Mouse (Mus musculus) hindbrain, embryonic 12.5 days (tissue): ENCODE data around the gene 4933430I17Rik. TPM values are rescaled to one million over a fixed set of nuclear protein-coding genes. Genes with fewer than 3 reads are reported as not detected.

Source experiments
- ATAC-seq: fragments of 200-750 bp; cut with Nextera tagmentation; 2 replicates; pipeline ENCODE4 v1.8.0; 2017; ENCODE audit warnings: moderate TSS enrichment; ENCODE audit not compliant: low FRiP score
- H3K27ac ChIP-seq: fragments of 300-500 bp; sonication (generic); 2 replicates; pipeline ENCODE4 v1.5.1; 2016; ENCODE audit warnings: mild to moderate bottlenecking
- H3K27me3 ChIP-seq: fragments of 300-500 bp; sonication (generic); 2 replicates; pipeline ENCODE4 v1.6.1; 2016; ENCODE audit warnings: mild to moderate bottlenecking
- H3K36me3 ChIP-seq: fragments of 300-500 bp; sonication (generic); 2 replicates; pipeline ENCODE4 v1.6.1; 2016; ENCODE audit warnings: mild to moderate bottlenecking
- H3K4me1 ChIP-seq: fragments of 300-500 bp; sonication (generic); 2 replicates; pipeline ENCODE4 v1.6.1; 2016
- H3K4me2 ChIP-seq: fragments of 300-500 bp; sonication (generic); replicated peaks from 2 replicates; pipeline ENCODE4 v1.6.1; 2016; ENCODE audit warnings: mild to moderate bottlenecking
- H3K4me3 ChIP-seq: fragments of 300-500 bp; sonication (generic); 2 replicates; pipeline ENCODE4 v1.5.1; 2016; ENCODE audit warnings: mild to moderate bottlenecking
- H3K9ac ChIP-seq: fragments of 300-500 bp; sonication (generic); 2 replicates; pipeline ENCODE4 v1.6.1; 2016; ENCODE audit warnings: mild to moderate bottlenecking, moderate library complexity
- H3K9me3 ChIP-seq: fragments of 300-500 bp; sonication (generic); replicated peaks from 2 replicates; pipeline ENCODE4 v1.6.1; 2016; ENCODE audit warnings: mild to moderate bottlenecking
- WGBS: fragments of 180-500 bp; shearing (Covaris S2); methylation state at CpG from one replicate; pipeline ENCODE4 v1.1.7; 2016; 5-methylcytosine and 5-hydroxymethylcytosine counted together
- polyA plus RNA-seq: library from polyadenylated mRNA; unstranded; fragments of >200 nt; fragmentation: Nextera tagmentation; extraction: Ambion mirVana; gene quantifications from 2 replicates; pipeline ENCODE4 v1.2.1, GENCODE M21; 2016

4933430I17Rik gene
- polyA plus RNA-seq, 1 experiment from 2014 or later = 0.84 TPM

DNA sequence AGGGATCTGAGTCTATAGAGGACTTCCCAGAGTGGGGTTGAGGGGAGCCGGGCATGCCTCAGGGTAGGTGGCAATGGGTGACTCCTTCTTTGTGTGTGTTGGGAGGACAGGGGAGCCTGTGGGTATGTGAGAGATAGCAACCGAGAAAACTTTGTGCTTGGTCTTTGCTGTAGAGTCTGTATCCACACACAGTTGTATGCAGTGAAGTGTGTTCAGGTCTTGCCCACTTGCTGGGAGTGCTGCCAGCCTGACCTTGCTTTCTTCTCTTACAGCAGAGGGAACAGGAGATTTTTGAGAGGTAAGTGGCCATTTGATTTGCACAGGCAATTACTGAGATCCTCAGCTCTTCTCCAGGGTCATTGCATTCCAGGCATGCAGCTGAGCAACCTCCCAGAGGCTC is 37.3 kb upstream of the 4933430I17Rik start:
- no peaks in the 10 kb centered on the region for H3K36me3 ChIP-seq
- H3K9ac ChIP-seq = no peak overlapping the region
- no peaks in the 10 kb centered on the region for H3K4me1 ChIP-seq
- no peak for ATAC-seq
- H3K4me3 ChIP-seq = no peak overlapping the region
- no peaks in the 10 kb centered on the region for H3K9me3 ChIP-seq
- no peak overlapping the region for H3K4me2 ChIP-seq
- no peaks in the 10 kb centered on the region; the same call in 1 of the 2 replicates for H3K27me3 ChIP-seq
- H3K27ac ChIP-seq = no peak overlapping the region
- 78% methylated on average over 2 of the region's 2 CpGs for WGBS

GRCm38 (mm10) chr4:62492682-62493081 is 32.5 kb upstream of the 4933430I17Rik start:
- ATAC-seq = no peak
- H3K4me2 ChIP-seq = no peak overlapping the region
- H3K9ac ChIP-seq = no peak overlapping the region
- no peaks in the 10 kb centered on the region for H3K9me3 ChIP-seq
- 0 out of 2 replicates have a peak, but pooled peaks cover 4% of the 10 kb centered on the region for H3K36me3 ChIP-seq
- no peak overlapping the region for H3K4me3 ChIP-seq
- H3K27ac ChIP-seq = no peak overlapping the region
- H3K4me1 ChIP-seq = no peaks in the 10 kb centered on the region
- H3K27me3 ChIP-seq = no peaks in the 10 kb centered on the region
- WGBS = 93% methylated on average over 2 of the region's 2 CpGs

DNA sequence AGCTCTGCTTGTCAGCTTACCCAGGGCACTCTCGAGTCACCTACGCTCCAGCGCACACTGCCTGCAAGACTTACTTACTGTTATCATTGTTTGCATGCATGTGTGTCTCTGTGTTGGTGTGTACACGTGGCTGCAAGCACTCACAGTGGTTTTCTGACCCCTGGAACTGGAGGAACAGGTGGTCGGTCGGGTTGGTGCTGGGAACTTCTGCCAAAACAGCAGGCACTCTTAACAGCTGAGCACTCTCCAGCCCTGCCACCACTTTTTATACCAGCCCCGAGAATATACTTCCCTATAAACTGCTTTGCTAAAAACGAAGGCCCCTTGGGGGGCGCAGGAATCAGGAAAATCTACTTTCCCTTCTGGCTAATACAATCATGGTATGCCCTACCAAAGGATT is 30.9 kb upstream of the 4933430I17Rik start:
- Histone ChIP-seq H3K27ac (no peak overlapping the region), H3K36me3 (peaks cover 18% of the 10 kb centered on the region), H3K4me1 (no peaks in the 10 kb centered on the region), H3K9ac (no peak overlapping the region), H3K4me2 (no peak overlapping the region), H3K27me3 (no peaks in the 10 kb centered on the region), H3K4me3 (no peak overlapping the region), H3K9me3 (no peaks in the 10 kb centered on the region)
- WGBS = 69% methylated on average over 9 of the region's 9 CpGs
- no peak for ATAC-seq

- Histone ChIP-seq H3K4me1 (no peaks in the 10 kb centered on the region), H3K27me3 (peaks cover 2% of the 10 kb centered on the region; the same call in 1 of the 2 replicates), H3K9me3 (no peaks in the 10 kb centered on the region), H3K27ac (no peak overlapping the region), H3K9ac (no peak overlapping the region), H3K36me3 (peaks cover 24% of the 10 kb centered on the region), H3K4me2 (no peak overlapping the region), H3K4me3 (no peak overlapping the region)
- ATAC-seq = no peak
- 80% methylated on average over 8 of the region's 8 CpGs for WGBS
Observed at GRCm38 (mm10) chr4:62495946-62496345, 29.2 kb upstream of the 4933430I17Rik start.

DNA sequence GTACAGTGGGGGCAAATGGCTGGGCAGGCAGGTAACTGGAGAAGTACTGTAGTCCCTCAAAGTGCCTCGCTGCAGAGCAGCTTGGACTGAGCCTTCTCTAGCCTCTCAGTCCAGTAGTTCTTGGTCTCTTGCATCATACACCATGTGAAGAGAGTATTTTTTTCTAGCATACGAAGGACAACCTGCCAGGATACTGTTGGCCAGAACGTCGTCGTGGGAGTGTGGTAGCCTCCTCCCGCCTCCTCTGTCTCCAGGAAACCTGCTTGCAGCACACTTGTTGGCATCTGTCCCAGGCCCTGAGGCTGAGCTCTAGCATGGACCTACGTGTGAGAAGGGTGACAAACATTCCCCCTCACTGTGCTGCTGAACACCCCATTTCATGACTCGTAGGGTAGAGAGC is 28.4 kb upstream of the 4933430I17Rik start:
- Histone ChIP-seq H3K9me3 (no peaks in the 10 kb centered on the region), H3K27ac (no peak overlapping the region), H3K4me1 (0 out of 2 replicates have a peak, but pooled peaks cover 5% of the 10 kb centered on the region), H3K36me3 (peaks cover 24% of the 10 kb centered on the region), H3K27me3 (peaks cover 2% of the 10 kb centered on the region; the same call in 1 of the 2 replicates), H3K4me3 (no peak overlapping the region), H3K4me2 (no peak overlapping the region), H3K9ac (no peak overlapping the region)
- 84% methylated on average over 8 of the region's 8 CpGs for WGBS
- no peak for ATAC-seq

DNA sequence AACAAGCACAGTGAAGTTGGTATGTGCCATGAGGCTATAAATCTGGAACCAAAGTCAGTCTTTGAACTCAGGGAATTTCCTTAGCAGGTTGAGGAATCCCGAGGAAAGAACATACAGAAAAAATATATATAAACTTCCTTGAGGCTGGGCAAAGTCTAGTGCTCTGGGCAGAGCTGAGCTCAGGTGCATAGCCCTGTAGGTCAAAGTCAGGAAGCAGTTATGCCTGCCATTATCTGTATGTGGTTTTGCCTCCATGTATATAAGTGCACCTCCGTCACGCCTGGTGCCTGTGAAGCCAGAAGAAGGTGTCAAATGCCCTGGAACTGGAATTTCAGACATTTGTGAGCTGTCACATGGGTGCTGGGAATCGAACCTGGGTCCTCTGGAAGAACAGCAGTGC is 24.4 kb upstream of the 4933430I17Rik start:
- Histone ChIP-seq H3K9me3 (no peaks in the 10 kb centered on the region), H3K4me1 (0 out of 2 replicates have a peak, but pooled peaks cover 9% of the 10 kb centered on the region), H3K36me3 (peaks cover 24% of the 10 kb centered on the region), H3K27me3 (peaks cover 2% of the 10 kb centered on the region; the same call in 1 of the 2 replicates), H3K4me2 (no peak overlapping the region), H3K27ac (no peak overlapping the region), H3K4me3 (no peak overlapping the region), H3K9ac (no peak overlapping the region)
- WGBS = 93% methylated on average over 4 of the region's 4 CpGs
- ATAC-seq = no peak

- Histone ChIP-seq H3K4me3 (peak overlapping the region; percentile 71), H3K9ac (peak overlapping the region; percentile 74), H3K4me1 (0 out of 2 replicates have a peak, but pooled peaks cover 9% of the 10 kb centered on the region), H3K36me3 (peaks cover 24% of the 10 kb centered on the region), H3K27me3 (peaks cover 2% of the 10 kb centered on the region; the same call in 1 of the 2 replicates), H3K4me2 (peak overlapping the region; percentile 73), H3K27ac (peak overlapping the region; percentile 24; the same call in 1 of the 2 replicates), H3K9me3 (no peaks in the 10 kb centered on the region)
- ATAC-seq = peak; percentile 38
- 2% methylated on average over 7 of the region's 7 CpGs for WGBS
Observed at GRCm38 (mm10) chr4:62501534-62501933, 23.6 kb upstream of the 4933430I17Rik start.

DNA sequence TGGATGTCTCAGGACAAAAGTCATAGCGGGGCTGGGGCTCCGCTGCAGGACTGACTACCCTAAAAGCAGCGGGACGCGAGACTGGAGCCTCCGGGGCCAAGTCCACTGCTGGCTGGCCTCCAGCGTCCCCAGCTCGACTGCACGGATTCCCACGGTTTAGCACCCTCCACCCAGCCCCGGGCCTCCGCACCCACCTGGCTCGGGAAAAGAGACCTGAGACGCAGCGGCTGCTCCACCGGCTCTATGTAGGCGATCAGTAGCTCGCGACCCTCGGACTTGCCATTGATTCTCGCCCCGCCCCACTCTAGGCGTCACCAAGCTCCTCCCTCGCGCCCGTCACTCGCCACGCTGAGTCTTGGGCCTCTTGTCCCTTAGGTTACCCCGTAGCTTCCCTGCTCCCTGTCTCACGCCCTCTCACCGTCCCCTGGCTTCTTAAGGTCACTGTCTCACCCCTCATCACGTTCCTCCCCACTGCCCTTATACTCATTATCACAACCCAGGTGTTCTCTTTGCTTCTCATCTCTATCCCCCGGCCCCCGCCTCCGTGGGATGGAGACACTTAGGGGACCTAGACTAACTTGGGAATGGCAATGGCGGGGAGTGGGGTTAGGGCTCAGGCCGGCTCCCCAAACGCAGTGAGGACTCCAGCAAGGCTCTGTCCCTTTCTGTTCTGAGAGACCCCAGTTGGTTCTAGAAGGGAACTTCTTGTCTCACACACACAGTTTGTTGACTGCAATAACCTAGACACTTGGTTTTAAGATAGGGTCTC is 23.0 kb upstream of the 4933430I17Rik start:
- 0 out of 2 replicates have a peak, but pooled peaks cover 9% of the 10 kb centered on the region for H3K4me1 ChIP-seq
- H3K9me3 ChIP-seq = no peaks in the 10 kb centered on the region
- peak overlapping the region; percentile 71 for H3K4me3 ChIP-seq
- H3K27me3 ChIP-seq = peaks cover 2% of the 10 kb centered on the region; the same call in 1 of the 2 replicates
- peaks cover 24% of the 10 kb centered on the region for H3K36me3 ChIP-seq
- peak overlapping the region; percentile 74 for H3K9ac ChIP-seq
- peak overlapping the region; percentile 24 for H3K27ac ChIP-seq
- peak; percentile 96 for ATAC-seq
- 2% methylated on average over 38 of the region's 38 CpGs for WGBS
- H3K4me2 ChIP-seq = peak overlapping the region; percentile 73

- WGBS = 80% methylated on average over 7 of the region's 7 CpGs
- no peak for ATAC-seq
- H3K27me3 ChIP-seq = peaks cover 2% of the 10 kb centered on the region; the same call in 1 of the 2 replicates
- no peaks in the 10 kb centered on the region for H3K9me3 ChIP-seq
- peaks cover 25% of the 10 kb centered on the region for H3K36me3 ChIP-seq
- H3K4me1 ChIP-seq = 0 out of 2 replicates have a peak, but pooled peaks cover 9% of the 10 kb centered on the region
- H3K27ac ChIP-seq = no peak overlapping the region
- no peak overlapping the region for H3K4me2 ChIP-seq
- H3K9ac ChIP-seq = no peak overlapping the region
- H3K4me3 ChIP-seq = no peak overlapping the region
Observed at GRCm38 (mm10) chr4:62502969-62503368, 22.2 kb upstream of the 4933430I17Rik start.

DNA sequence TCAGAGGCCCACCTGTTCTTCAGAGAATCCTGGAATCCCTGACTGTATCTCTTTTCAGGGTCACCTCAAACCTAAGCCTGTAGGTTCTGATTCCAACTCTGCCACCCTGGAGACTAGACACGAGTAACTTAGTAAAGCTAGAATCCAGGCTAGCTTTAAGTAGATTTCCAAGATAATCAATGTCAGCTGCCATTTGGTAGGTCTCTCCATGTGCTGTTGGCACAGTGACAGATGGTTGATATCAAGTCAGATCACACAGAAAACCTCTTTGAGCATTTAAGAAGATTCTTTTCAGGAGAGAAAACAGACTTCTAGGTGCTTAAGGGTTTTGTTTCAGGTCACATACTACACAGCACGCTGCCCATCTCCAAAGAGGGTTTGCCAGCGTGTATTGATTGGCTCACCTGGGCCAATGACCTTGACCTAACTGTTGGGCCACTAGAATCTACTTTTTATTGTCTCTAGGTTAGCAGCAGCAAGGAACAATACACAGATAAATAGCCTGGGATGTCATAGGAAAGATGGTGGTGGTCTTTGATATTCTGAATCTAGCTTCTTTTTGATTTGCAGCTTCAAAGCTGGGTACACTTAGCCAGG is 21.7 kb upstream of the 4933430I17Rik start, which contains the start of gene Hdhd3:
Gene Hdhd3, minus strand, starts transcription at position 94 of the 597 bp plus-strand sequence.
- WGBS = 70% methylated on average over 3 of the region's 3 CpGs
- H3K27ac ChIP-seq = peak within 1 kb of the TSS; percentile 24

GRCm38 (mm10) chr4:62505991-62506390 is 19.2 kb upstream of the 4933430I17Rik start:
- peaks cover 37% of the 10 kb centered on the region for H3K36me3 ChIP-seq
- H3K27ac ChIP-seq = no peak overlapping the region
- H3K27me3 ChIP-seq = peaks cover under 1% of the 10 kb centered on the region; the same call in 1 of the 2 replicates
- H3K9ac ChIP-seq = no peak overlapping the region
- 91% methylated on average over 3 of the region's 3 CpGs for WGBS
- H3K4me1 ChIP-seq = 0 out of 2 replicates have a peak, but pooled peaks cover 9% of the 10 kb centered on the region
- H3K4me2 ChIP-seq = no peak overlapping the region
- ATAC-seq = no peak
- H3K4me3 ChIP-seq = no peak overlapping the region
- no peaks in the 10 kb centered on the region for H3K9me3 ChIP-seq

More for the DNA sequence above, 21.7 kb upstream of the 4933430I17Rik start, which contains the start of gene Hdhd3:
- Histone ChIP-seq H3K4me2 (peak within 1 kb of the TSS; percentile 73), H3K36me3 (peaks cover 25% of the 10 kb centered on the region), H3K4me3 (peak within 1 kb of the TSS; percentile 71), H3K9me3 (no peaks in the 10 kb centered on the region), H3K4me1 (0 out of 2 replicates have a peak, but pooled peaks cover 9% of the 10 kb centered on the region), H3K27me3 (peaks cover 2% of the 10 kb centered on the region; the same call in 1 of the 2 replicates), H3K9ac (peak within 1 kb of the TSS; percentile 74)
- ATAC-seq = no peak

- no peak overlapping the region for H3K4me3 ChIP-seq
- 0 out of 2 replicates have a peak, but pooled peaks cover 3% of the 10 kb centered on the region for H3K4me1 ChIP-seq
- ATAC-seq = no peak
- no peaks in the 10 kb centered on the region for H3K9me3 ChIP-seq
- H3K4me2 ChIP-seq = no peak overlapping the region
- H3K36me3 ChIP-seq = peaks cover 45% of the 10 kb centered on the region
- 63% methylated on average over 2 of the region's 2 CpGs for WGBS
- no peaks in the 10 kb centered on the region for H3K27me3 ChIP-seq
- H3K27ac ChIP-seq = no peak overlapping the region
- H3K9ac ChIP-seq = no peak overlapping the region
Observed at GRCm38 (mm10) chr4:62506798-62507197, 18.4 kb upstream of the 4933430I17Rik start.
